Mouse (Mus musculus) small intestine, adult 2 months (tissue): ENCODE measurements around the gene Cdh15.

Experiments used
- CTCF ChIP-seq: fragments of 200-500 bp; IDR thresholded peaks from 2 replicates; pipeline ENCODE4 v1.5.1; 2012; ENCODE audit warnings: low read depth, mild to moderate bottlenecking, control low read depth, inconsistent platforms, low read length, moderate library complexity, mixed read lengths; ENCODE audit not compliant: insufficient replicate concordance, insufficient read length; ENCODE audit errors: extremely low read depth
- POLR2A ChIP-seq: fragments of 200-500 bp; IDR thresholded peaks from 2 replicates; pipeline ENCODE4 v1.6.1; 2012; ENCODE audit warnings: low read depth, mild to moderate bottlenecking, control low read depth, inconsistent platforms, low read length, moderate library complexity

- TF ChIP-seq CTCF (no peak), POLR2A (no peak)
Measured at GRCm38 (mm10) chr8:122912871-122913270, 65.1 kb downstream of the Cdh15 start.
